Mouse (Mus musculus): ENCODE measurements around the gene Olfr506. TPM values are rescaled to one million over a fixed set of nuclear protein-coding genes. Genes with fewer than 3 reads are reported as not detected.

Olfr506 gene
- total and polyA plus RNA-seq, 2 experiments from 2014 or later: not detected

DNA sequence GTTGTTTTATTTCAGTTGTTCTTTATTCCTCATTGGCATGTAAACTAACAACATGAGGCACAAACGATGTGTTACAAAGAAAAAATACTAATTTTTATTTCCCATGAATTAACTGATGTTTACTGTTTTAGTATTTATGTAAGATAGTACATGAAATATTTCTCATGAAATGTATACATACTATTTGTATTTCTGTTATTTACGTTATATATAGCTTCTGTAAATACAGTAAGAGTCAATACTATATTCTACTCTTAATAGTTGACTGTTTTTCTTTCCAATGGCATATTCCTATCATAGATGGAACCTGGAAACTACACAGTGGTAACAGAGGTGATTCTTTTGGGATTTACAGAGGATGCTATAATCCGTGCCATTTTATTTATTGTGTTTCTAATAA, 19.1 kb downstream of the Olfr506 start, which contains the start of gene Olfr508:
Olfr508 (plus strand) TSS at position 301 of the 400 bp plus-strand sequence.
- no peaks in the 10 kb centered on the region for H3K9me3 ChIP-seq (ENCODE audit: low read length)
- 87% methylated on average over 3 of the region's 3 CpGs for WGBS

GRCm38 (mm10) chr7:108651806-108652205, 41.2 kb downstream of the Olfr506 start, which contains the start of gene Olfr509:
Gene Olfr509 (minus strand): TSS chr7:108651906.
- Histone ChIP-seq H3K27me3 (ENCODE audit: insufficient read depth, low read length) (no peaks in the 10 kb centered on the region), H3K9me3 (ENCODE audit: low read length) (no peaks in the 10 kb centered on the region), H3K36me3 (ENCODE audit: insufficient read depth, low read length) (no peaks in the 10 kb centered on the region), H3K4me2 (ENCODE audit: low read depth, low read length) (no peak within 1 kb of the TSS), H3K4me3 (ENCODE audit: low read length) (no peak within 1 kb of the TSS), H3K27ac (no peak within 1 kb of the TSS), H3K9ac (replicated peaks; ENCODE audit: low read length) (no peak within 1 kb of the TSS), H3K4me1 (ENCODE audit: insufficient read depth, low read length) (no peaks in the 10 kb centered on the region)
- ATAC-seq (no peak), DNase-seq (ENCODE audit: low spot score) (no peak)
- TF ChIP-seq CTCF (IDR thresholded peaks at IDR 0.05; ENCODE audit: low read depth): no peak

More for the DNA sequence above, 19.1 kb downstream of the Olfr506 start, which contains the start of gene Olfr508:
- Histone ChIP-seq H3K9ac (replicated peaks; ENCODE audit: low read length) (no peak within 1 kb of the TSS), H3K4me1 (ENCODE audit: insufficient read depth, low read length) (no peaks in the 10 kb centered on the region), H3K27ac (no peak within 1 kb of the TSS), H3K27me3 (ENCODE audit: insufficient read depth, low read length) (no peaks in the 10 kb centered on the region), H3K4me3 (ENCODE audit: low read length) (no peak within 1 kb of the TSS), H3K36me3 (ENCODE audit: insufficient read depth, low read length) (no peaks in the 10 kb centered on the region), H3K4me2 (ENCODE audit: low read depth, low read length) (no peak within 1 kb of the TSS)
- DNase-seq (ENCODE audit: low spot score) (no peak), ATAC-seq (no peak)
- TF ChIP-seq CTCF (IDR thresholded peaks at IDR 0.05; ENCODE audit: low read depth): no peak

DNA sequence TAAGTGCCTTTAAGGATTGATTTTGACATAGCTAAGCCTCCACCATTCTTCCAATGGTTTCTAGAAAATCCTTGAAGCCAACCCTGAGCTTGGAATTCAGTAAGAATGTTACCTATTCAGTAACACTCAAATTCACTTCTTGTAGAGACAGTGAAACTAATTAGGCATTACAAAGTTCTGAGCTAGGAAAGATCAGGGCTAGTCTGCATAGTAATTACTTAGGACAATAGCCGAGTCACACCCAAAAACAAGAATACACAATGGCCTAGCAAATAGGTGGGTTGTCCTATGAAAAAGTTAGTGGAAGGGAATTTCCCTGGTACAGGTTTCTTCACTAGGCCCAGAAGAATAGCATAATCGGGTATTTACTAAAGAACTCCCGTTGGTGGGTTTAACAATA, 51.8 kb downstream of the Olfr506 start:
- H3K9me3 ChIP-seq (ENCODE audit: low read length): no peaks in the 10 kb centered on the region
- H3K9ac ChIP-seq (replicated peaks; ENCODE audit: low read length): no peak overlapping the region
- WGBS: 89% methylated on average over 3 of the region's 3 CpGs
- H3K4me2 ChIP-seq (ENCODE audit: low read depth, low read length): no peak overlapping the region
- H3K36me3 ChIP-seq (ENCODE audit: insufficient read depth, low read length): no peaks in the 10 kb centered on the region
- ATAC-seq (no peak), DNase-seq (ENCODE audit: low spot score) (no peak)
- TF ChIP-seq CTCF (IDR thresholded peaks at IDR 0.05; ENCODE audit: low read depth): no peak
- H3K4me3 ChIP-seq (ENCODE audit: low read length): no peak overlapping the region
- H3K4me1 ChIP-seq (ENCODE audit: insufficient read depth, low read length): no peaks in the 10 kb centered on the region
- H3K27me3 ChIP-seq (ENCODE audit: insufficient read depth, low read length): no peaks in the 10 kb centered on the region
- H3K27ac ChIP-seq: no peak overlapping the region

Other genes starting within 250 kb of the Olfr506 start
- gene Olfr494, start 245.5 kb upstream of the Olfr506 start, total RNA-seq (2014; rRNA removed): not detected in 2 replicates
- not detected in 2 replicates for gene Olfr494, start 245.5 kb upstream of the Olfr506 start, polyA plus RNA-seq (2015; fragmentation: Nextera tagmentation; extraction: Ambion mirVana)
- not detected in 2 replicates for gene Olfr495, start 217.6 kb upstream of the Olfr506 start, total RNA-seq (2014; rRNA removed)
- gene Olfr495, start 217.6 kb upstream of the Olfr506 start, polyA plus RNA-seq (2015; fragmentation: Nextera tagmentation; extraction: Ambion mirVana): not detected in 2 replicates
- not detected in 2 replicates for gene Olfr497, start 190.4 kb upstream of the Olfr506 start, total RNA-seq (2014; rRNA removed)
- not detected in 2 replicates for gene Olfr497, start 190.4 kb upstream of the Olfr506 start, polyA plus RNA-seq (2015; fragmentation: Nextera tagmentation; extraction: Ambion mirVana)
- not detected in 2 replicates for gene Olfr498, start 145.5 kb upstream of the Olfr506 start, total RNA-seq (2014; rRNA removed)
- gene Olfr498, start 145.5 kb upstream of the Olfr506 start, polyA plus RNA-seq (2015; fragmentation: Nextera tagmentation; extraction: Ambion mirVana): not detected in 2 replicates
- gene Olfr502, start 85.7 kb upstream of the Olfr506 start, total RNA-seq (2014; rRNA removed): not detected in 2 replicates
- gene Olfr502, start 85.7 kb upstream of the Olfr506 start, polyA plus RNA-seq (2015; fragmentation: Nextera tagmentation; extraction: Ambion mirVana): not detected in 2 replicates
- not detected in 2 replicates for gene Olfr503, start 66.3 kb upstream of the Olfr506 start, total RNA-seq (2014; rRNA removed)
- not detected in 2 replicates for gene Olfr503, start 66.3 kb upstream of the Olfr506 start, polyA plus RNA-seq (2015; fragmentation: Nextera tagmentation; extraction: Ambion mirVana)
- not detected in 2 replicates for gene Olfr504, start 45.0 kb upstream of the Olfr506 start, total RNA-seq (2014; rRNA removed)
- not detected in 2 replicates for gene Olfr504, start 45.0 kb upstream of the Olfr506 start, polyA plus RNA-seq (2015; fragmentation: Nextera tagmentation; extraction: Ambion mirVana)
- not detected in 2 replicates for gene Olfr507, start 11.0 kb downstream of the Olfr506 start, total RNA-seq (2014; rRNA removed)
- not detected in 2 replicates for gene Olfr507, start 11.0 kb downstream of the Olfr506 start, polyA plus RNA-seq (2015; fragmentation: Nextera tagmentation; extraction: Ambion mirVana)
- gene Olfr508, start 19.2 kb downstream of the Olfr506 start, total RNA-seq (2014; rRNA removed): not detected in 2 replicates
- not detected in 2 replicates for gene Olfr508, start 19.2 kb downstream of the Olfr506 start, polyA plus RNA-seq (2015; fragmentation: Nextera tagmentation; extraction: Ambion mirVana)
- gene Olfr509, start 41.1 kb downstream of the Olfr506 start, total RNA-seq (2014; rRNA removed): 0.18 TPM in 1 of 2 replicates, not detected in the other
- not detected in 2 replicates for gene Olfr509, start 41.1 kb downstream of the Olfr506 start, polyA plus RNA-seq (2015; fragmentation: Nextera tagmentation; extraction: Ambion mirVana)
- gene Olfr510, start 55.6 kb downstream of the Olfr506 start, total RNA-seq (2014; rRNA removed): not detected in 2 replicates
- gene Olfr510, start 55.6 kb downstream of the Olfr506 start, polyA plus RNA-seq (2015; fragmentation: Nextera tagmentation; extraction: Ambion mirVana): not detected in 2 replicates
- gene Olfr512, start 102.5 kb downstream of the Olfr506 start, total RNA-seq (2014; rRNA removed): not detected in 2 replicates
- gene Olfr512, start 102.5 kb downstream of the Olfr506 start, polyA plus RNA-seq (2015; fragmentation: Nextera tagmentation; extraction: Ambion mirVana): not detected in 2 replicates
- not detected in 2 replicates for gene Olfr513, start 140.2 kb downstream of the Olfr506 start, total RNA-seq (2014; rRNA removed)
- gene Olfr513, start 140.2 kb downstream of the Olfr506 start, polyA plus RNA-seq (2015; fragmentation: Nextera tagmentation; extraction: Ambion mirVana): not detected in 2 replicates
- gene Olfr514, start 215.2 kb downstream of the Olfr506 start, total RNA-seq (2014; rRNA removed): not detected in 2 replicates
- gene Olfr514, start 215.2 kb downstream of the Olfr506 start, polyA plus RNA-seq (2015; fragmentation: Nextera tagmentation; extraction: Ambion mirVana): not detected in 2 replicates
- gene Olfr516, start 239.7 kb downstream of the Olfr506 start, total RNA-seq (2014; rRNA removed): not detected in 2 replicates
- not detected in 2 replicates for gene Olfr516, start 239.7 kb downstream of the Olfr506 start, polyA plus RNA-seq (2015; fragmentation: Nextera tagmentation; extraction: Ambion mirVana)

Measured in hindbrain, postnatal 0 days (tissue).